Mouse (Mus musculus): ENCODE measurements around the gene P2ry12. TPM values are rescaled to one million over a fixed set of nuclear protein-coding genes. Genes with fewer than 3 reads are reported as not detected.

The P2ry12 gene
- total and polyA plus RNA-seq, 3 experiments = not detected

DNA sequence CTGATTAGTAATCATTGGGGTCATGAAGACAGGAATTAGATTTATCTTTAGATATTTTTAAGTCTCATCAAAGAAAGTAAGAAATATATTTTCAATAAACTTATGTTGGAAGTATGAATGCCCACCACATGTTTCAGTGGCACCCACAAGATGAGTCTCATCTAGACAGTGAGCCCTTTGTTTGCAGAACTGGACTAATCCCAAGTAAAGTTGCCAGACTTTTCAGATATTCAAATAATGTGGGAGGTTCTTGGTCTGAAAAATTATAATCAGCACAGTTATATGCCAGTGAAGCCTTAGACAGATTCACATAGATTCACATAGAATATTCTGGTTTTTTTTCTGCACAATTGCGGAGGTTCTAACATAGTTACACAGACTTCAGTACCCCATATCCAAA, 12.2 kb downstream of the P2ry12 start:
- no peaks in the 10 kb centered on the region for H3K36me3 ChIP-seq (ENCODE audit: control insufficient read depth in 1 of 2, insufficient read depth in 2 of 2, low read length in 2 of 2)
- TF ChIP-seq MAX (IDR thresholded peaks at IDR 0.05; ENCODE audit: low read length) (no peak), POLR2A (IDR thresholded peaks at IDR 0.05; ENCODE audit: control insufficient read depth in 1 of 2, insufficient read depth in 1 of 2, low read depth in 1 of 2, low read length in 2 of 2, poor library complexity in 1 of 2) (no peak)
- no peak for DNase-seq (ENCODE audit: low read depth, low spot score)
- no peak overlapping the region for H3K4me3 ChIP-seq (ENCODE audit: control insufficient read depth in 1 of 2, insufficient read depth in 1 of 2, low read depth in 2 of 2, low read length in 2 of 2)
- no peak overlapping the region for H3K27ac ChIP-seq (ENCODE audit: control insufficient read depth, low read depth, low read length)
- H3K4me1 ChIP-seq (ENCODE audit: control insufficient read depth in 1 of 2, insufficient read depth in 2 of 2, low read length in 2 of 2) = no peaks in the 10 kb centered on the region
- no peaks in the 10 kb centered on the region; a peak in 1 of 4 replicates for H3K27me3 ChIP-seq (ENCODE audit: control insufficient read depth in 1 of 2, insufficient read depth in 2 of 2, low read length in 2 of 2)
- H3K9me3 ChIP-seq (replicated peaks; ENCODE audit: insufficient read depth, low read length) = no peaks in the 10 kb centered on the region
- H3K79me2 ChIP-seq (ENCODE audit: control insufficient read depth, insufficient read depth, low read length, poor library complexity) = no peaks in the 10 kb centered on the region
- H3K9ac ChIP-seq (ENCODE audit: control insufficient read depth, low read depth, low read length, poor library complexity, severe bottlenecking) = no peak overlapping the region

- TF ChIP-seq POLR2AphosphoS5 (IDR thresholded peaks at IDR 0.05; ENCODE audit: borderline replicate concordance, low read depth, low read length) (no peak), SMC3 (IDR thresholded peaks at IDR 0.05; ENCODE audit: low read depth, low read length) (no peak), POLR2A (IDR thresholded peaks at IDR 0.05; ENCODE audit: control insufficient read depth in 1 of 2, insufficient read depth in 1 of 2, low read depth in 1 of 2, low read length in 2 of 2, poor library complexity in 1 of 2) (no peak), RAD21 (IDR thresholded peaks at IDR 0.05; ENCODE audit: low read depth, low read length) (no peak), ZKSCAN1 (IDR thresholded peaks at IDR 0.05; ENCODE audit: low read depth, low read length) (no peak), SIN3A (IDR thresholded peaks at IDR 0.05; ENCODE audit: low read length) (no peak), MAFK (IDR thresholded peaks at IDR 0.05; ENCODE audit: borderline replicate concordance, low read depth, low read length) (no peak), MYC (IDR thresholded peaks at IDR 0.05; ENCODE audit: low read depth, low read length) (no peak), TCF12 (IDR thresholded peaks at IDR 0.05; ENCODE audit: low read depth, low read length) (no peak), ZC3H11A (IDR thresholded peaks at IDR 0.05; ENCODE audit: low read depth, low read length) (no peak), ELF1 (IDR thresholded peaks at IDR 0.05; ENCODE audit: low read depth, low read length) (no peak), CTCF (IDR thresholded peaks at IDR 0.05 in 2 of 3, conservative IDR thresholded peaks at IDR 0.05 in 1 of 3; ENCODE audit: control insufficient read depth in 1 of 3, insufficient read depth in 1 of 3, low read depth in 2 of 3, low read length in 3 of 3, poor library complexity in 1 of 3, severe bottlenecking in 1 of 3) (no peak), NELFE (IDR thresholded peaks at IDR 0.05; ENCODE audit: low read depth, low read length) (no peak), RCOR1 (IDR thresholded peaks at IDR 0.05; ENCODE audit: low read depth, low read length) (no peak), MAZ (IDR thresholded peaks at IDR 0.05; ENCODE audit: low read depth, low read length) (no peak), ETS1 (IDR thresholded peaks at IDR 0.05; ENCODE audit: low read depth, low read length) (no peak), E2F4 (IDR thresholded peaks at IDR 0.05; ENCODE audit: borderline replicate concordance, low read depth, low read length) (no peak)
- Histone ChIP-seq H3K36me3 (ENCODE audit: control insufficient read depth in 1 of 2, insufficient read depth in 2 of 2, low read length in 2 of 2) (no peaks in the 10 kb centered on the region), H3K4me1 (ENCODE audit: control insufficient read depth in 1 of 2, insufficient read depth in 2 of 2, low read length in 2 of 2) (no peaks in the 10 kb centered on the region), H3K4me3 (ENCODE audit: control insufficient read depth in 1 of 2, insufficient read depth in 1 of 2, low read depth in 2 of 2, low read length in 2 of 2) (no peak overlapping the region), H3K27ac (ENCODE audit: control insufficient read depth, low read depth, low read length) (no peak overlapping the region), H3K79me2 (ENCODE audit: control insufficient read depth, insufficient read depth, low read length, poor library complexity) (no peaks in the 10 kb centered on the region), H3K27me3 (ENCODE audit: control insufficient read depth in 1 of 2, insufficient read depth in 2 of 2, low read length in 2 of 2) (peaks cover 0 to 3% of the 10 kb centered on the region in 2 experiments; a peak in 2 of 4 replicates), H3K9me3 (replicated peaks; ENCODE audit: insufficient read depth, low read length) (no peaks in the 10 kb centered on the region), H3K9ac (ENCODE audit: control insufficient read depth, low read depth, low read length, poor library complexity, severe bottlenecking) (no peak overlapping the region)
- DNase-seq (ENCODE audit: low read depth, low spot score) = no peak
Measured at GRCm38 (mm10) chr3:59248031-59248430, 14.6 kb downstream of the P2ry12 start.
